Mouse (Mus musculus): ENCODE measurements around the gene Irf8. TPM values are rescaled to one million over a fixed set of nuclear protein-coding genes. Genes with fewer than 3 reads are reported as not detected.

Gene Irf8
- polyA plus RNA-seq, 1 experiment, result 109 TPM

- TF ChIP-seq CTCF (IDR thresholded peaks at IDR 0.05; ENCODE audit: borderline replicate concordance, control insufficient read depth, extremely low read depth, insufficient read depth, low read length, poor library complexity), result no peak
- no peak for TF ChIP-seq POLR2A (IDR thresholded peaks at IDR 0.05; ENCODE audit: control insufficient read depth, extremely low read depth, insufficient read depth, low read length, poor library complexity)
- WGBS, result 64% methylated on average over 12 of the region's 12 CpGs
- H3K27ac ChIP-seq (ENCODE audit: control insufficient read depth, insufficient read depth, low read length), result peak overlapping the region; percentile 40; the same call in 1 of the 2 replicates
- H3K4me3 ChIP-seq (ENCODE audit: control insufficient read depth, insufficient read depth, low read length), result no peak overlapping the region
- no peaks in the 10 kb centered on the region; the same call in 1 of the 2 replicates for H3K4me1 ChIP-seq (replicated peaks; ENCODE audit: control insufficient read depth, insufficient read depth, low read length)
- H3K36me3 ChIP-seq (ENCODE audit: control insufficient read depth, insufficient read depth, low read length), result no peaks in the 10 kb centered on the region
- no peaks in the 10 kb centered on the region for H3K27me3 ChIP-seq (ENCODE audit: control insufficient read depth, insufficient read depth, low read length)
- DNase-seq, result no peak
These were observed 7.2 kb downstream of the Irf8 start for GRCm38 (mm10) chr8:120743149-120743897.

DNA sequence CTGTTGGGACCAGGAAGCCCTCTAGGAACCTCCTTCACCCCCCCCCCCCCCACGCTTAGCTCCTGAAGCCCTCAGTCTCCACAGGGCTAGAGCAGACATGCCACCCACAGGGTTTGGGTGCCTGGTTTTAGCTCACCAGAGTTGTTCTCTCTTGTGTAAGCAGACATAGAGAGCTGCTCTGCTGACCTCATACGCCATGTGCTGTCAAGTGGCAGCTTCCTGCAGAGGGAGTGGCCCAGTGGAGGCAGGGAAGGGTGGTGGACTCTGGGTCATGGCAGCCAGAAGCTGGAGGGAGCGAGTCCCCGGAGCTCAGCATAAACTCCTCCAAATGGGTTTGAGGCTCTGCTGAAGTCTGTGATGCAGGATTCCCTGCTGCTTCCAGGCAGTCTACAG, 7.7 kb downstream of the Irf8 start:
- DNase-seq, result no peak
- H3K27ac ChIP-seq (ENCODE audit: control insufficient read depth, insufficient read depth, low read length), result no peak overlapping the region; the same call in 1 of the 2 replicates
- no peaks in the 10 kb centered on the region for H3K27me3 ChIP-seq (ENCODE audit: control insufficient read depth, insufficient read depth, low read length)
- TF ChIP-seq CTCF (IDR thresholded peaks at IDR 0.05; ENCODE audit: borderline replicate concordance, control insufficient read depth, extremely low read depth, insufficient read depth, low read length, poor library complexity) (no peak), POLR2A (IDR thresholded peaks at IDR 0.05; ENCODE audit: control insufficient read depth, extremely low read depth, insufficient read depth, low read length, poor library complexity) (no peak)
- no peaks in the 10 kb centered on the region; the same call in 1 of the 2 replicates for H3K4me1 ChIP-seq (replicated peaks; ENCODE audit: control insufficient read depth, insufficient read depth, low read length)
- WGBS, result 87% methylated on average over 4 of the region's 4 CpGs
- no peaks in the 10 kb centered on the region for H3K36me3 ChIP-seq (ENCODE audit: control insufficient read depth, insufficient read depth, low read length)
- H3K4me3 ChIP-seq (ENCODE audit: control insufficient read depth, insufficient read depth, low read length), result no peak overlapping the region

DNA sequence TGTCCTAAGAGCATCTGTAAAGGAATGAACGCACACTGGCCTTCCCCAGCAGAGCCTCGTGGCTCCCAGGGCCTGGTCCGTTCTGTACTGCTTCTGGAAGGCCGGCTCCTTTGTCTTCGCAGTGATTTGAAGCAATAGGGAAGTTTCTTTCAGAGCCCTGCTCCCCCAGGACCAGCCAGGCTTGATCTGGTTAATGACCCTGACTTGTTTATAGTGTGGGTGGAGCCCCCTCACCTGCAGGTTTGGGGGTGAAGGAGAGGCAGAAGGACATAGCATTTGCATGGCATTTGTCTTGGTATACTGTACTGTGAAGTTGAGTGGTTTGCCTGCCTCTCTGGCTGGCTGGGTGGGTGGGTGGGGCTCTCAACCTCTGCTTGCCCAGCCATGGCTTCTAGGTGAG, 8.3 kb downstream of the Irf8 start:
- no peak for DNase-seq
- 93% methylated on average over 5 of the region's 5 CpGs for WGBS
- no peak for TF ChIP-seq POLR2A (IDR thresholded peaks at IDR 0.05; ENCODE audit: control insufficient read depth, extremely low read depth, insufficient read depth, low read length, poor library complexity)
- TF ChIP-seq CTCF (IDR thresholded peaks at IDR 0.05; ENCODE audit: borderline replicate concordance, control insufficient read depth, extremely low read depth, insufficient read depth, low read length, poor library complexity), result no peak
- Histone ChIP-seq H3K27me3 (ENCODE audit: control insufficient read depth, insufficient read depth, low read length) (no peaks in the 10 kb centered on the region), H3K27ac (ENCODE audit: control insufficient read depth, insufficient read depth, low read length) (no peak overlapping the region), H3K4me1 (replicated peaks; ENCODE audit: control insufficient read depth, insufficient read depth, low read length) (no peaks in the 10 kb centered on the region; the same call in 1 of the 2 replicates), H3K4me3 (ENCODE audit: control insufficient read depth, insufficient read depth, low read length) (no peak overlapping the region), H3K36me3 (ENCODE audit: control insufficient read depth, insufficient read depth, low read length) (no peaks in the 10 kb centered on the region)

GRCm38 (mm10) chr8:120745226-120745625, 9.1 kb downstream of the Irf8 start:
- no peak overlapping the region for H3K4me3 ChIP-seq (ENCODE audit: control insufficient read depth, insufficient read depth, low read length)
- peaks cover 5% of the 10 kb centered on the region for H3K4me1 ChIP-seq (replicated peaks; ENCODE audit: control insufficient read depth, insufficient read depth, low read length)
- no peak for TF ChIP-seq CTCF (IDR thresholded peaks at IDR 0.05; ENCODE audit: borderline replicate concordance, control insufficient read depth, extremely low read depth, insufficient read depth, low read length, poor library complexity)
- no peak for TF ChIP-seq POLR2A (IDR thresholded peaks at IDR 0.05; ENCODE audit: control insufficient read depth, extremely low read depth, insufficient read depth, low read length, poor library complexity)
- no peak for DNase-seq
- no peaks in the 10 kb centered on the region for H3K27me3 ChIP-seq (ENCODE audit: control insufficient read depth, insufficient read depth, low read length)
- no peak overlapping the region for H3K27ac ChIP-seq (ENCODE audit: control insufficient read depth, insufficient read depth, low read length)
- 80% methylated on average over 7 of the region's 7 CpGs for WGBS
- no peaks in the 10 kb centered on the region for H3K36me3 ChIP-seq (ENCODE audit: control insufficient read depth, insufficient read depth, low read length)

- H3K4me1 ChIP-seq (replicated peaks; ENCODE audit: control insufficient read depth, insufficient read depth, low read length), result peaks cover 14% of the 10 kb centered on the region
- no peak overlapping the region for H3K27ac ChIP-seq (ENCODE audit: control insufficient read depth, insufficient read depth, low read length)
- no peak for DNase-seq
- H3K27me3 ChIP-seq (ENCODE audit: control insufficient read depth, insufficient read depth, low read length), result no peaks in the 10 kb centered on the region
- no peak overlapping the region for H3K4me3 ChIP-seq (ENCODE audit: control insufficient read depth, insufficient read depth, low read length)
- no peaks in the 10 kb centered on the region for H3K36me3 ChIP-seq (ENCODE audit: control insufficient read depth, insufficient read depth, low read length)
- no peak for TF ChIP-seq CTCF (IDR thresholded peaks at IDR 0.05; ENCODE audit: borderline replicate concordance, control insufficient read depth, extremely low read depth, insufficient read depth, low read length, poor library complexity)
- no peak for TF ChIP-seq POLR2A (IDR thresholded peaks at IDR 0.05; ENCODE audit: control insufficient read depth, extremely low read depth, insufficient read depth, low read length, poor library complexity)
- 93% methylated on average over 18 of the region's 18 CpGs for WGBS
These were observed 10.0 kb downstream of the Irf8 start for GRCm38 (mm10) chr8:120746007-120746701.

DNA sequence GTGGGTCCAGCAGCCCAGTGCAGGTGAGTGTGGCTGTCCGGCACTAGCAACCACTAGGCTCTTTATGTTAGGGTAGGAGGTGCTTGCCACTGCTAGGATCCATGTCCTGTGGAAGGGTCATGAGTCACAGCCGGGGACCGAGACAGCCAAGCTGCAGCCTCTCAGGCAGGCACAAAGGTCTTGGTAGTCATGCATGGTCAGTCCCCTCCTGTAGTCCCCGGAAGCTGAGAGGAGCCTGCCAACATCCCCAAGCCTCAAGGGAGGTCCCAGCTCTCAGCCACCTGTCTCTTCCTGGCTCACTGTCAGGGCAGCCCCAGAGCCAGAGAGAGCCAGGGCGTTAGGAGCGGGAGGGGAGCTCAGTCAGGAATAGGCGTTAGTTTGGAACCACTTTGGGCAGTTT, 11.1 kb downstream of the Irf8 start:
- 92% methylated on average over 7 of the region's 7 CpGs for WGBS
- H3K4me1 ChIP-seq (replicated peaks; ENCODE audit: control insufficient read depth, insufficient read depth, low read length), result peaks cover 25% of the 10 kb centered on the region
- DNase-seq, result no peak
- H3K27me3 ChIP-seq (ENCODE audit: control insufficient read depth, insufficient read depth, low read length), result no peaks in the 10 kb centered on the region
- H3K27ac ChIP-seq (ENCODE audit: control insufficient read depth, insufficient read depth, low read length), result no peak overlapping the region
- no peak for TF ChIP-seq POLR2A (IDR thresholded peaks at IDR 0.05; ENCODE audit: control insufficient read depth, extremely low read depth, insufficient read depth, low read length, poor library complexity)
- no peak for TF ChIP-seq CTCF (IDR thresholded peaks at IDR 0.05; ENCODE audit: borderline replicate concordance, control insufficient read depth, extremely low read depth, insufficient read depth, low read length, poor library complexity)
- no peak overlapping the region for H3K4me3 ChIP-seq (ENCODE audit: control insufficient read depth, insufficient read depth, low read length)
- H3K36me3 ChIP-seq (ENCODE audit: control insufficient read depth, insufficient read depth, low read length), result no peaks in the 10 kb centered on the region
